Mouse (Mus musculus) lung, postnatal 25 days (tissue): Measurements from ENCODE around the gene Vat1l.

Experiments
- DNase-seq: peaks from one replicate; pipeline ENCODE4 v3.0.0; 2022; ENCODE audit warnings: low spot score

Gene Vat1l

GRCm38 (mm10) chr8:114295749-114296067 is 90.3 kb downstream of the Vat1l start:
- no peak for DNase-seq

- no peak for DNase-seq
Observed at GRCm38 (mm10) chr8:114298253-114298652, 92.8 kb downstream of the Vat1l start.

DNA sequence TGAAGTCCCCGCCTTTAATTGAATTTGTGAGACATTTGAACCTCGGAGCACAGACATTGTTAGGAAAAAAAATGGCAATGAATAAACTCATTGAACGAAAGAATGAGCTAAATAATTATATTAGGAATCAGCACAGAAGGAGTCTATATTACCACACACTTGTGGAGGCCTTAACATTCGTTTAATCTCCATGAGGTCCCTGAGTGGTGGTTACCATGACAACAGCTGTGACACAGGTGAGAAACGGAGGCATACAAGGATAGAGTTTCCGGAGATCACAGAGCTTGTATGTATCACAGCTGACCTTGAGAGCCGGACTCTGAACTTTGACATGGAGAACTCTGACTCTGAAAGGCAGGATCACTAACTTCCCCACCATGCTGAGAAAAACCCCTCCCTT is 94.7 kb downstream of the Vat1l start:
- DNase-seq: no peak

DNA sequence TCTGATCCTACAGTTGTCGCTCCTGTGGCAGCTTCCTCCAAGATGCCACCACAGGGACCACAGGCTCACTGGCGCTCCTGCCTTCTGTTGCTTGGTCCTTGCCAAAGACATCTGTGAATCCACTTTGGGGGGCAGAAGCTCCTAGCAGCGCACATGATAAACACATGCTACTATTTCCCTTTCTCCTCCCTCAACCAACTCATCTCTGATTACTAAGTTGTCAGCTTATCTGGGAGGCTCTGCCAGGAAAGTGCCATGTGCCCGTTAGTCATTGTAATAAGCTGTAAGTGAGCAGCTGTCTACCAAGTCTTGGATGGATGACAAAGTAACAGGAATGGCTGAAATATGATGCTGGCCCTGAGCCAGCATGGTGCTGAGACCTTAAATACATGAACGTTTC is 100.9 kb downstream of the Vat1l start:
- DNase-seq: no peak

GRCm38 (mm10) chr8:114314669-114315325 is 109.4 kb downstream of the Vat1l start:
- no peak for DNase-seq

DNA sequence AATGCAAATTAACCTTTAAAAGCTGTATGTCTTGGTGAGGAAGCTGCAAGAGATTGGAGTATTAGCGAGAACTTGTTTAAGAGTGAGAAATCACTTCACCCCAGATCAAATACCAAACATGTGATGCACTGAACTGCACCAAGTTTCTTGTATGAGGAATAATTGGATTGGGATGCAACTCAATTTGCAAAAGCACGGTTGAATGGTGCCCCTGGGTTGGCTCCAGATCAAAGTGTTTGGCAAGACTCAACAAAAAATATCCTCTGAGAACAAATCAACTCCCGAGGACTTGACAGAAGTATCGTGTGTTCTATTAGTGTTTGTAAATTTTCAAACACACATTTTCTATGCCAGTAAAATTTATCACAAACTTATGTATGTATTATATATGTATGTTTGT is 112.7 kb downstream of the Vat1l start:
- no peak for DNase-seq

DNA sequence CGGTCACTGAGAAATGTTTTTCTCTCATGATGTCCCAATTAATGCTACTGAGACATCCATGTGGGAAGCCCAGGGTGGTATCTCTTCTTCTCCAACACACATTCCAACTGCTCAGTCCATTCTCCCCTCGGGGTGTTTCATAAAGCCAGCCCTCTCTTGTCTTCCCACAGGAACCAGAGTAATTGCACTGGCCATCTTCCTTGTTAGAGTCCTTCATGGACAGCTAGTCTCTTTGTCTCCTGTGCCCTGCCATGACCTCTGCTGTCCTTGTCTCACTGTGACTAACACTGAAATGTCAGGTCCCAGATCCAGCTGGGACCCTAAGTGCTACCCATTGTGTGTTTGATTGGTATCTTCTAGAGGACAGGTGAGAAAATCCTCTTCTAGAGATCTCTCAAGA is 116.7 kb downstream of the Vat1l start:
- no peak for DNase-seq

- DNase-seq: no peak
Observed at GRCm38 (mm10) chr8:114331928-114332327, 126.5 kb downstream of the Vat1l start.

DNA sequence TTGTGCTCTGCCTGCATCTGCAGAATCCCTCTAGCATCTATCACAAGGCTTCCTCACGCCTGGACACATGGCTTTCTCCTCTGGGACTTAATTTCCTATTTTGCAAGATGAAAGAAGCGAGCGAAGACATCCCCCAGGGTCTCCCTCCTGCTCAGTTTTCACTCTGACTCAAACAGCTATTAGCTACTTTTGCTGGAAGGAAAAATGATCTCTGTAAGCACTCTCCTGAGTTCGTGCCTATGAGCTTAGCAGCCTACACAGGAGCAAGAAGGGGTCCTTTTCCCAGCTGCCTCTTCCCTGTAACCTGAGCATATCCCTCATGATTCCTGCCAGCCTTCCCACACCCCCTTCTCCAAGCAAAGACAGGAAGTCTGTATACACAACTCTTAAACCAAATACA is 127.5 kb downstream of the Vat1l start:
- DNase-seq: no peak

GRCm38 (mm10) chr8:114335721-114336120 is 130.3 kb downstream of the Vat1l start:
- no peak for DNase-seq

- no peak for DNase-seq
Observed at GRCm38 (mm10) chr8:114342276-114342675, 136.9 kb downstream of the Vat1l start.

DNA sequence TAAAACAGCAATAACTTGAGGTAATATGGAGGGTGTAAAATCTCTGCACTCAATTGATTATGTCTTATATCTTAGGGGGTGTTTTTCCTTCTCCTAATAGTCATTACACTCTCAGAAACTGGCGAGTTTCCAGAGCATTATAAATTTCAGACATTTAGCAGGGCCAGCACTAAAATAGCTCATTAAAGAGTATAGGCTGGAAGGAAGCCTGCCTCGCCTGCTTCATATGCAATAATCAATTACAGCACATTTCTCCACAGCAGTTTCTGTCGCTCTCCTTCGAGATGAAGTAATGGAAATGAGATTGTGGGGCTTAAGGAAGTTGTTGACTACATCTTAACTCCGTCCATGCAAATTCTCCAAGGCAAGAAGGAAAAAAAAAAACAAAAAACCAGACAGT is 139.4 kb downstream of the Vat1l start:
- DNase-seq: no peak

DNA sequence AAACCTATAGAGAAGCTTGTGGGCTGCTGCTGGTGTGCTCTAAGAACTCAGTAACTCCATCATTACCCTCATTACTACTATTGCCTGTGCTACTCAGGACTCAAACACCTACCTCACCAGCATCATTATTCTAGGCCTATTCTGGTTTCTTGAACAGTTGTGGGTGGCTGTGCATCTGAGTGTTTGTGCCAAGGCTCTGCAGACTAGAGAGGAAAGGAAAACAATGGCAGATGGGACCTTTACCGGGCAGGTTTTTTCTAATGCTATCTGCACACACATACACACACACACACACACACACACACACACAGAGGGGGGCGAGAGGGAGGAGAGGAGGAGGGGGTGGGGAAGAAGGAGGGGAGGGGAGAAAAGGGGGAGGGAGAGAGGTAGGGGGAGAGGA is 140.6 kb downstream of the Vat1l start:
- no peak for DNase-seq

GRCm38 (mm10) chr8:114351643-114352427 is 146.4 kb downstream of the Vat1l start:
- no peak for DNase-seq

- DNase-seq: no peak
Observed at GRCm38 (mm10) chr8:114360506-114360905, 155.1 kb downstream of the Vat1l start.

DNA sequence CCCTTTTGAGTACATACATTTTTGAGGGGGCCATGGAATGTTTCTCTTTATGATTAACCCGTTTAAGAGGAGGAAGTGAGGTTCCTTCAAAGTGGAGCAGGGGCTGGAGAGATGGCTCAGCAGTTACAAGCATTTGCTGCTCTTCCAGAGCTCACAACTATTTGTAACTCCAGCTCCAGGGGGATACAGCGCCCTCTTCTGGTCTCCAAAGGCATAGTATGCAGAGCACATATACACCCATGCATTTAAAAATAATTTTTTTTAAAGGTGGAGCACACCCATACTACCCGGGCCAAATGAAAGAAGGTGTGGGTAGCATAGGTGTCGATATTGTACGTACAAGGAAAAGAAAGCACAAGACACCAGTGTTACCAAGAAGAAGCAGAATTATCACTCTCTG is 157.8 kb downstream of the Vat1l start:
- DNase-seq: no peak

GRCm38 (mm10) chr8:114363656-114364055 is 158.2 kb downstream of the Vat1l start:
- no peak for DNase-seq

GRCm38 (mm10) chr8:114369038-114369976 is 163.9 kb downstream of the Vat1l start:
- peak; percentile 64 for DNase-seq

- no peak for DNase-seq
Observed at GRCm38 (mm10) chr8:114374390-114374789, 169.0 kb downstream of the Vat1l start.

- DNase-seq: no peak
Observed at GRCm38 (mm10) chr8:114384189-114384588, 178.8 kb downstream of the Vat1l start.

- no peak for DNase-seq
Observed at GRCm38 (mm10) chr8:114387494-114387893, 182.1 kb downstream of the Vat1l start.

GRCm38 (mm10) chr8:114390465-114391254 is 185.2 kb downstream of the Vat1l start:
- peak; percentile 14 for DNase-seq
